ENCODE assay signal across 21 mouse cellular contexts in the genomic region with DNA sequence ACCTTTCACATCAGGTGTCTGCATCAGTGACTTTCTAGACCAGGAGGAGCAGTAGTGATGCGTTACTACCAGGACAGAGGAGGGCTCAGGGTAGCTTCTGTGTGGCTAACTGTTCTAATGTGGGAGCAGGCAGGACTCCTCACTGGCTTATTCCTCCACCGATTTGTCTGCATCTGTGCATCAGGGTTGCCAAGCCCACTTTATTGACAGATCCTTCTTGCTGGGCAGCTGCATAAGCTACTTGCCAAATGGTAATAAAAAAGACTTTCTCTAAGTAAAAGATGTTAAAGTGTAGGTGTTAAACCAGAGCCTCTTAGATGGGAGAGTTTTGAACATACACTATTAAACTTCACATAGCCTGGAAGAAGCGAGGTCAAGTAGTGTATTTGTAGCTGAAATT. TPM values are rescaled to one million over a fixed set of nuclear protein-coding genes. Genes with fewer than 3 reads are reported as not detected.
DNase-seq lines count a peak whose midpoint lies in the region; TF ChIP-seq lines count a peak whose summit lies in the region.
"Had no signal": no experiment of that assay in that cellular context is flagged by ENCODE, and none has a peak within 500 bp of the region (broad histone marks: within the 10 kb centered on the region; RNA-seq: fewer than 3 reads in every experiment).

No protein-coding gene starts in this region.

- no peaks in the 10 kb centered on the region for H3K27me3 ChIP-seq in heart, adult 2 months (ENCODE audit: control insufficient read depth, insufficient read depth, low read length)
- H3K27me3 ChIP-seq in spleen, adult 2 months (ENCODE audit: control insufficient read depth, insufficient read depth, low read length) = no peaks in the 10 kb centered on the region
- no peaks in the 10 kb centered on the region for H3K27me3 ChIP-seq in myocyte (ENCODE audit: control insufficient read depth, insufficient read depth, insufficient read length)
- no peaks in the 10 kb centered on the region for H3K27me3 ChIP-seq in kidney, adult 2 months (replicated peaks; ENCODE audit: control insufficient read depth, insufficient read depth, low read length)
- H3K27me3 ChIP-seq: forebrain, embryonic 13.5 days; heart, embryonic 13.5 days; hindbrain, embryonic 12.5 days; hindbrain, embryonic 15.5 days had no signal

- H3K4me3 ChIP-seq in heart, adult 2 months = no peak overlapping the region
- no peak overlapping the region for H3K4me3 ChIP-seq in spleen, adult 2 months (ENCODE audit: extremely low read depth, insufficient read depth, insufficient read length)
- H3K4me3 ChIP-seq in myocyte = no peak overlapping the region
- no peak overlapping the region for H3K4me3 ChIP-seq in kidney, adult 2 months (ENCODE audit: insufficient read depth, low read depth, low read length)
- H3K4me3 ChIP-seq: forebrain, embryonic 10.5 days; forebrain, embryonic 13.5 days; heart, embryonic 10.5 days; heart, embryonic 13.5 days; hindbrain, embryonic 12.5 days; hindbrain, embryonic 15.5 days had no signal

- no peak overlapping the region for H3ac ChIP-seq in myocyte (ENCODE audit: control insufficient read depth, insufficient read length)

- peaks cover 42% of the 10 kb centered on the region for H3K4me1 ChIP-seq in heart, adult 2 months (ENCODE audit: control insufficient read depth, insufficient read depth, low read length)
- peaks cover 43% of the 10 kb centered on the region for H3K4me1 ChIP-seq in spleen, adult 2 months (ENCODE audit: control insufficient read depth, insufficient read depth, insufficient read length)
- H3K4me1 ChIP-seq in kidney, adult 2 months (ENCODE audit: control insufficient read depth, insufficient read depth, low read length) = peaks cover 13% of the 10 kb centered on the region

- intact Hi-C loops in heart, adult 2 months (cut with DNase I) = no loop called here
- intact Hi-C loops in heart, postnatal 36 days (cut with DNase I) = no loop called here

- H3K36me3 ChIP-seq in heart, adult 2 months (ENCODE audit: control insufficient read depth, insufficient read depth, low read length) = peaks cover 2% of the 10 kb centered on the region; the same call in 1 of the 2 replicates
- H3K36me3 ChIP-seq in spleen, adult 2 months (ENCODE audit: control insufficient read depth, insufficient read depth, low read length) = no peaks in the 10 kb centered on the region
- no peaks in the 10 kb centered on the region for H3K36me3 ChIP-seq in myocyte (ENCODE audit: control insufficient read depth, insufficient read depth)
- no peaks in the 10 kb centered on the region for H3K36me3 ChIP-seq in kidney, adult 2 months (ENCODE audit: control insufficient read depth, insufficient read depth, low read length)
- H3K36me3 ChIP-seq: hindbrain, embryonic 15.5 days had no signal

- TF ChIP-seq POLR2A in heart, adult 2 months (IDR thresholded peaks at IDR 0.05; ENCODE audit: insufficient read depth, low read depth, low read length) = no peak
- TF ChIP-seq POLR2A in spleen, adult 2 months (IDR thresholded peaks at IDR 0.05; ENCODE audit: low read depth, low read length) = no peak
- TF ChIP-seq POLR2A in myocyte (IDR thresholded peaks at IDR 0.05; ENCODE audit: insufficient read length, low read depth) = no peak
- no peak for TF ChIP-seq POLR2A in kidney, adult 2 months (IDR thresholded peaks at IDR 0.05; ENCODE audit: low read depth, low read length)

- DNase-seq in heart, adult 2 months = no peak
- DNase-seq in heart, postnatal 36 days = no peak
- no peak for DNase-seq in spleen, adult 2 months (ENCODE audit: low read depth in 1 of 2, low spot score in 2 of 2)
- DNase-seq in spleen, postnatal 36 days (ENCODE audit: low spot score in 2 of 2) = no peak
- DNase-seq in kidney, adult 2 months = no peak
- DNase-seq: adrenal gland, adult 8-10 months; adrenal gland, postnatal 25 days; B cell, adult 2 months; cerebellum, adult 18-20 months; cerebellum, adult 9-10 months; cerebellum, postnatal 14 days; gastrocnemius, postnatal 25 days; heart, adult 18-20 months; heart, postnatal 14 days had no signal

- WGBS in heart, adult 2 months = 93% methylated on average over 3 of the region's 3 CpGs
- WGBS in spleen, adult 2 months = 94% methylated on average over 3 of the region's 3 CpGs
- WGBS in kidney, adult 2 months = 95% methylated on average over 3 of the region's 3 CpGs

- TF ChIP-seq CTCF in heart, adult 2 months (IDR thresholded peaks at IDR 0.05) = no peak
- no peak for TF ChIP-seq CTCF in spleen, adult 2 months (IDR thresholded peaks at IDR 0.05; ENCODE audit: extremely low read depth, insufficient read depth, insufficient read length, insufficient replicate concordance)
- no peak for TF ChIP-seq CTCF in kidney, adult 2 months (conservative IDR thresholded peaks at IDR 0.05; ENCODE audit: insufficient read depth, insufficient read length, low read depth, low read length)

- no peak overlapping the region for H3K9ac ChIP-seq in heart, adult 2 months (ENCODE audit: low read depth, low read length)
- H3K9ac ChIP-seq: forebrain, embryonic 13.5 days; heart, embryonic 13.5 days; hindbrain, embryonic 12.5 days; hindbrain, embryonic 15.5 days had no signal

- no peak overlapping the region for H3K4me2 ChIP-seq in myocyte (ENCODE audit: low read depth)
- H3K4me2 ChIP-seq: forebrain, embryonic 13.5 days; heart, embryonic 13.5 days; hindbrain, embryonic 12.5 days; hindbrain, embryonic 15.5 days had no signal

- H3K79me2 ChIP-seq in heart, adult 2 months (replicated peaks; ENCODE audit: control insufficient read depth, insufficient read depth, low read length) = peaks cover 6% of the 10 kb centered on the region
- H3K79me2 ChIP-seq in myocyte (ENCODE audit: control insufficient read depth, insufficient read depth) = peaks cover 60% of the 10 kb centered on the region

- TF ChIP-seq EP300 in heart, adult 2 months (IDR thresholded peaks at IDR 0.05; ENCODE audit: insufficient read depth, low read depth, low read length) = no peak

- H3K27ac ChIP-seq in heart, adult 2 months = peak overlapping the region; percentile 82
- H3K27ac ChIP-seq in spleen, adult 2 months (ENCODE audit: insufficient read depth, low read length) = peak overlapping the region; percentile 85
- no peak overlapping the region for H3K27ac ChIP-seq in kidney, adult 2 months (ENCODE audit: insufficient read depth, low read depth, low read length)
- H3K27ac ChIP-seq: forebrain, embryonic 10.5 days; forebrain, embryonic 13.5 days; heart, embryonic 10.5 days; heart, embryonic 13.5 days; hindbrain, embryonic 12.5 days; hindbrain, embryonic 15.5 days had no signal

TF ChIP-seq in myocyte, 11 proteins besides CTCF, POLR2A, EP300 and RAD21:
- peak; percentile 38 to 72 (median 54) for TF ChIP-seq MYOD1 (IDR thresholded peaks at IDR 0.05; ENCODE audit: control insufficient read depth in 1 of 3, insufficient read length in 2 of 3, low read depth in 2 of 3)
- no peak for TF ChIP-seq REST (IDR thresholded peaks at IDR 0.05; ENCODE audit: insufficient read depth, insufficient read length)
- no peak for TF ChIP-seq SRF (IDR thresholded peaks at IDR 0.05; ENCODE audit: control insufficient read depth, insufficient read length, low read depth)

RNA-seq across cellular contexts. Expression of a gene that starts 22.2 kb away (rescaled TPM):
- 100 to 1,000 TPM in 1 of 2 experiments, 10 to 100 TPM in 1; 96.7 to 116 TPM for total RNA-seq in heart, adult 2 months (2021)
- polyA plus RNA-seq in heart, adult 2 months (2012; rRNA removed) = 65.0 and 86.1 TPM in 2 replicates
- 10 to 100 TPM; 97.6 to 98.6 TPM for total RNA-seq in heart, postnatal 36 days (2021)
- polyA plus RNA-seq in spleen, adult 2 months (2012; rRNA removed) = 75.1 and 95.9 TPM in 2 replicates
- polyA plus RNA-seq in myocyte (2012; fragmentation: generic; extraction: Trizol) = 74.5 TPM
- 38.9 and 41.7 TPM in 2 replicates for polyA plus RNA-seq in kidney, adult 2 months (2012; rRNA removed)
